Mouse (Mus musculus) layer of hippocampus, adult 11-12 months (tissue): ENCODE measurements around the gene Epsti1.
"Not testable (repeated sequence)": the region's sequence is repeated elsewhere in the genome, so short reads cannot be mapped to it uniquely, and the experiment has no call there.

Experiments used
- DNase-seq: peaks from one replicate; pipeline ENCODE4 v3.0.0; 2022; ENCODE audit warnings: low spot score

The Epsti1 gene

DNA sequence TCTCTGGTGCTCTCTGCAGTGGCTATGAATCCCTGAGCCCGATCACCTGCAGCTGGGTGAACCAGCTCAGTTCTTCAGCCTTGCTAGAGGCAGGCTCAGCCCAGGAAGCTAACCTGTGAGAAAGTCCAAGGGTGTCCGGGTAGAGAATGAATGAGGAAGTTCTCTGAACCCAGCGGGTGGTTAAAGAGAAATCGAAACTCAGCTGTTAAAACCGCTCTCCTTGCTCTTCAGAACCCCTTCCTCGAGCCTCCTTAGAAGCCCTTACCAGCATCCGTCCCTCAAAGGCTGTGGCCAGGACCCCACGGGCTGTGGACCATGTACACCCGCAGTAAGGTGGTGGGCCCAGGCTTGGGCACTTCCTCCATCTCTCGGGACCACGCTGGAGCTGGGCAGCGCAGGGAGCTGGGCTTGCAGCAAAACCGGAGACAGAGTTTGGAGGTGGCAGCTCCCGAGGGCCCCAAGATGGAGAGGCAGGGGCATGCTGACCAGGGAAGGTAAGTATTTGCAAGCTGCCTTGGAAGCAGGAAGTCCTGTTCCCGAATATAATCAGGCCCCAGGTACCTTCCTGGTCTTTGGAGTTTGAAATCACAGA is at the start of gene Epsti1:
Gene Epsti1 (plus strand): TSS at position 69 of the 592 bp plus-strand sequence.
- DNase-seq, result no peak

GRCm38 (mm10) chr14:77859894-77860293 is 44.1 kb upstream of the Epsti1 start:
- no peak for DNase-seq

DNA sequence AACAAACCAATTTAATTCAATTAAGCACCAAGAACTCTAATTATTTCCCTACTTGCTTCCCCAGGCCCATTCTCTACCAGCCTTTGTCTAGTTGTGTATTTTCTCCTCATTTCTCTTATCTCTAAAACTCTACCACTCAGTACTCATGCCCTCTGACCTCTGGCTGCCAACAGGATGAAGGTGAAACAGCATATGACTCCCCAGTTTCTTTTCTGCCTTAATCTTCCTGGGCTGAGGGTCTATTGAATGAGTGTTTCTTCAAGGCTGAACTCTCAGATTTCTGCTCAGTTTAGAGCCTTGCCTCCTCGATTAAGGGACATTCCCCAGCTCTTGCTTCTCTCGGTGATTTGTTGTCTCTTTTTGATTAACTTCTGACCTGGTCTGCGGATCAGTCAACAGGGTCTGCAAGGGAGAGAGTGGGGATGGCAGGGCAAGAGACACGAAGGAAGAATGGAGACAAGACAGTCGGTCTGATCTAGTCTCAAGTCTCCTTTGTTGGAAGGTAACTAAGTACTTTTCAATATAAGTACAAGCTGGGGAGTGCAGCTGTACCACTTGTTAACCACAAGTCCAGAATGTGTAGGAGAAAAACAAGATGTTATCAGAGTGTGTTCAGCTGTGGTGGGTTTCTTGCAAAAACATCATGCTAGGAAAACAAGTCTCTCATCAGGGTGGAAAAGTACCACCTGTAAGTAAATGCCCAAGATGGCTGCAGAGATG is 43.0 kb upstream of the Epsti1 start:
- DNase-seq, result no peak

GRCm38 (mm10) chr14:77864051-77864450 is 40.0 kb upstream of the Epsti1 start:
- DNase-seq, result no peak

DNA sequence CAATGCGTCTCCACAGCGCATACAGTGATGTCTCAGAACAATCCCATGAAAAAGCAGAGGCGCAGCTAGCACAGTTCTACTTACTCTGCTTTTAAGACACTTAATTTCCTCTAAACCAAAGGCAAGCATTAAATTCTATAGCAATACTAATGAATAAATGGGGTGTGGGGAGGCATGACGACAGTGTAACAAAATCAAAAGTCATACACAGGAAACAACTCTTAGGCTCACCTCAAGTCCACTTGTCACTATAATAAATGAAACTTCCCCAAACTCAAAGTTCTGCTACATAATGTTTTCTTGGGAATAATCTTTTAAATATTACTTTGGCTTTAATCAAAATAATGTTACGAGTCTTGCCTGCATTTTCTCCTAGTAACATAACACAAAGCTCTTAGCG is 39.5 kb upstream of the Epsti1 start:
- no peak for DNase-seq

DNA sequence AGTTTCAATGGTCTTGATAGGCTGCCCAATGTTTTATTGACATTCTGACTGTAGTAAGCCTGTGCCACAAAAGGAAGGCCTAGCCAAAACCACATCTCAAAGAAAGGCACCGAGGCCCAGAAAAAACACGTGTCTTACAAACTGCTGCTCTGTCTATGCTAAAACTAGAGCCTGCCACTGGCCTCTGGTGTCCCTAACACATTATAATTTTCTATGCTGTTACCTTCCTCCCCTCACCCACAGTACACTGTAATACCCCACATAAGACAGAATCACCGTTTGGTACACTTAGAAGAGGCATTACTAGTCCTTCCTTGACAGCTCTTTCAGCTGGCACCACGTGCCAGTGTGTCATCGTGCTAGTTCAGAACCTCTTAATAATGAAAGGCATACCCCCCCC is 36.4 kb upstream of the Epsti1 start:
- no peak for DNase-seq

GRCm38 (mm10) chr14:77870926-77871325 is 33.1 kb upstream of the Epsti1 start:
- no peak for DNase-seq

DNA sequence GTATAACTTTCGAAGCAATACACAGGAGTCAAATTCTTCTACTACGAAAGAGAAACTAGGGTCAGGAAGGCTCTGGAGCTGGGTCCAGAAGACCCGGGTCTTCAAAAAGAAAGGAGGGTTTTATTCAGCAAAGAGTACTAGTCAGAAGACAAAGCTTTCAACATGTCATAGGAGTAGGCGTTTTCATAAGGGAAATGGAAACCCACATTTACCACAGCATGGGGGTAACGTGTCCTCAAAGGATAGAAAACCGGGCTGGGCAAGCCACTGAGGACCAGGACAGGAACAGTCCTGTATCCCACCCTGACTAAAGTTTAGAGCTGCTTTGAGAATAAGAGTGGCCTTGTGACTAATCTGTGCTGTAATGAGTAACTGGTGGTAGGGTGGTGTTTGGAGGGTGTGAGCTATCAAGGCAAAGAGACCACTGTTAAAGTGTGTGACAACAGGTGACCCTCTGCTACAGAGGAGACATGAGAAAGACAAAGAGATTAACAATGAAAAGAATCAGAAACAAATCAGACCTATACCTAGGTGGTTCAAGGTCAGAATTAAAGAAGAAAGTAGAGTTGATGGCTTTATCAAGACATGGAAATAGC is 32.6 kb upstream of the Epsti1 start:
- no peak for DNase-seq

- DNase-seq, result peak; percentile 87
Observed at GRCm38 (mm10) chr14:77874304-77875241, 29.5 kb upstream of the Epsti1 start, which contains the start of gene Dnajc15. Gene Dnajc15, minus strand, starts transcription at chr14:77875125.

DNA sequence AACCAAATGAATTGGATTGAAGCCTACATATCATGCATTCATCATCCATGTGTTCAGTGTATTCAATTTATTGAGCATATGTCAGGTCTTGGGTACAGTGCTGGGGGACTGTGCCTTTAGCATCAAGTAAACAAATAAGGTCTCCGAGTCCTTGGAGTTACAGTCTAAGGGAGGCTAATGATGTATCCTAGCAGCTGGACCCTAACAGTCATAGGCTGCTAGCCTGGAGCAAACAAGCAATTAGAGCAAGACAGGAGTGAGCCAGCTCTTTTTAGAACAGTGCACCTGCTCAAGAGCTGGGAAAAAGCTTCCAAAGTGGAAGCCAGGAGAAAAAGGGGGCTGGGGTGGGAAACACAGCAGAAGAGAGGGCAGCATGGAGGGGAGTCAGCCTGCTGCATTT is 27.8 kb upstream of the Epsti1 start:
- DNase-seq, result no peak

DNA sequence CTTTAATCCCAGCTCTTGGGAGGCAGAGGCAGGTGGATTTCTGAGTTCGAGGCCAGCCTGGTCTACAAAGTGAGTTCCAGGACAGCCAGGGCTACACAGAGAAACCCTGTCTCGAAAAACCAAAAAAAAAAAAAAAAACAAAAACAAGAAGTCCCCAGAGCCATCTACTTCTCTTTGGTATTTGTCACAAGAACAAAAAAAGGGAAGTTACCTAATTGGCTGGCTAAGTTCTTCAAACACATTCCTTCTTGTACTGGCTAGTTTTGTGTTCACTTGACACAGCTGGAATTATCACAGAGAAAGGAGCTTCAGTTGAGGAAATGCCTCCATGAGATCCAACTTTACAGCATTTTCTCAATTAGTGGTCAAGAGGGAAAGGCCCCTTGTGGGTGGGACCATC is 26.2 kb upstream of the Epsti1 start:
- DNase-seq, result not testable (repeated sequence)

DNA sequence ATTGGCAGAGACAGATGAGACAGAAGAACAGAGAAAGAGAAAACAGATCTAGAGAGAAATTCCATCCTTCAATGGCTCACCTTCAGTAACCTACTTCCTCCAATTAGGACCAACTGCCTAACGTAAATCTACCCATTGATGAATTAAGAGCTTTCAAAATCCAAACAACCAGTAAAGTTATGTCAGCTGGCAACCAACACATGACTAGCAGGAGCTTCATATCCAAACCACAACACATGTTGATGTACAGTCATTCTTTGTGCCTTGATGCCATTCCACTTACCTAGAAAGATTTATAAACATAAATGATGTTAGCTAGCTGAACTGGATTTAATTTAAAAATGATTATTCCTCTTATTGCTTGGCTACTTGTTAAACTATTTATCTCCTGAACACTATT is 22.0 kb upstream of the Epsti1 start:
- DNase-seq, result no peak

DNA sequence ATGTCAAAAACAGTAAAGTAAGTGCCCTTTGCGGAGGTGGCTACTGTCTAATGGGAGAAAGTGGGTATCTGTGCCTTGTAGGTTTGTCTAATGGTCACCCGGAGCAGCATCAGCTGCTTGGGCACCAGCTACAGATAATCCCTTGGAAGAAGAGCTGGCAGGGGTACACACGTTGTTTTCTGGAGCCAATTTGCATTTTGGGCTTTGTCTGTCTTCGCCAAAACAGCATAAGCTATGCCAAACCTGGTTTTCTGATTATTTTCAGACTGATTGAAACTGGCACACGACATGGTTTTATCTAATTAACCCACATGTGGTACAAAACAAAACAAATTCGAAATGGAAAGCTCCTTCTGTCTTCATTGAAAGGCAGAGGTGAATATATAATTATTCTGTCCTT is 21.4 kb upstream of the Epsti1 start:
- peak; percentile 8 for DNase-seq

DNA sequence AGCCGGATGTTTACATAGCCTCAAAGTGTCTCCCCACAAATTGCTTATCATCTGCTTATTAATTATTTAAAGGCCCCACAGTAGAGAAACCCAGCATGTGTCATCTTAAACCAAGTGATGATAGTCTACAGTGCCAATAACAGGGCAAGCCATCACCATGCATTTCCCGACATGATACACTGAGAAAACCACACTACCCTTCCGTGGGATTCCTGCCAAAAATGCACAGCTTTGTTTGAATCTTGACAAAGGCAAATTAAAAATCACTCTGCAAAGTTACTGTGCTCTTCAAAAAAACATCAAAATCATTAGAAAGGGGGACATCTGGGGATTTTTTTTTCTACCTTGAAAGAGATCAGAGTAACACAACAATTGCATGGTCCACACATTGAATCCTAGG is 17.7 kb upstream of the Epsti1 start:
- no peak for DNase-seq

DNA sequence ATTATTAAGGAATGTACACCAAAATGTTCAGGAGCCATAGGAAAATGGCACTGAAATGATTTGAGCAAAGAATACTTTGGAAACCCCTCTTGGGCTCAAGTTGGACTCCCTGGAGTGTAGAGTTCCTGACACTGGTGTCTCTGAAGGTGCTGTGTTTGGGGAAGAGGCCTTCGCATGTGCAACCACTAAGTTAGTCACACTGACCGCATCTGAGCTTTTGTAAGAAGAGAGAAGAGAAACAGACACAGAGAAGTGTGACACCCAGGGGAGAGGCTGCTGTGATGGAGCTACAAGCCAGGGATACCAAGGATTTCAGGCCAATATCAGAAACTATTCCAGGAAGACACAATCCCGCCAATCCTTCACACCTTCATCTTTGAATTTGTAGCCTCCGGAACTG is 17.1 kb upstream of the Epsti1 start:
- no peak for DNase-seq

GRCm38 (mm10) chr14:77889911-77890310 is 14.1 kb upstream of the Epsti1 start:
- DNase-seq, result no peak

GRCm38 (mm10) chr14:77895951-77896350 is 8.1 kb upstream of the Epsti1 start:
- no peak for DNase-seq

- no peak for DNase-seq
Observed at GRCm38 (mm10) chr14:77902541-77902940, 1.5 kb upstream of the Epsti1 start.

DNA sequence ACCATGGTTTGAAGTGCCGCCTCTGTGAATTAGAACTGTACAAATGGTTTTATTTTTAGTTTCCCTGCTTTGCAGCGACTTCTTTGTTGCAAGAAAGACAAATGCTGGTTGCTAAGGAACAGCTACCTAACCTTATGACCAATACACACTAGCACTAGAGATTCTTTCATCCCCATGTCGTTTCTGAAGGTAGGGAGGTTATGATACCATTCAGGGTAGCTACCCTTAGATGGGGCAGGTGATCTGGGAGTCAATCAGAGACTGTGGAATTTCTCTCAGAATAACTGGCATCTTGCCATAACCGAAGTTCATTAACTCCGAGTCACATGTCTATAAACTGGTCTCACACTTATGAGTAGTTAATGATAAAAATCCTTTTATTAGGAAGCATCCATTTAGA is 1.4 kb downstream of the Epsti1 start:
- no peak for DNase-seq

DNA sequence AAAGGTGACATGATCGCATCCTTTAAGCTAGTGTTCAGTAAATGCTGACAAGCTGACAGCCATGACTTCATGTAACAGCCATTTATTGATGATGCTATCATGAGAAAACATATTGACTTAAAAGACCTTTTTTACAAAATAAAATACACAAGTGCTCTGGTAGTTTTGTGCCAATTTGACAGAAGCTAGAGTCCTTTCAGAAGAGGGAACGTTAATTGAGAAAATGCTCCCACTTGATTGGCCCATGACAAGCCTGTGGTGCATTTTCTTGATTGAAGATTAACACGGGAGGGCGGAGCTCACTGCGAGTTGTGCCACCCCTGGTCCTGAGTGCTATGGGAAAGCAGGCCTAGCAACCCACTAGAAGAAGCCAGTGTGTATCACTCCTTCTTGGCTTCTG is 2.5 kb downstream of the Epsti1 start:
- DNase-seq, result no peak

GRCm38 (mm10) chr14:77915776-77916175 is 11.7 kb downstream of the Epsti1 start:
- DNase-seq, result no peak

- no peak for DNase-seq
Observed at GRCm38 (mm10) chr14:77921641-77922040, 17.6 kb downstream of the Epsti1 start.
